Mouse (Mus musculus): ENCODE data around the gene Ttc9c. TPM values are rescaled to one million over a fixed set of nuclear protein-coding genes. Genes with fewer than 3 reads are reported as not detected.

Gene Ttc9c
- polyA plus RNA-seq (2017; shearing (Covaris generic)), result 25.8 TPM

DNA sequence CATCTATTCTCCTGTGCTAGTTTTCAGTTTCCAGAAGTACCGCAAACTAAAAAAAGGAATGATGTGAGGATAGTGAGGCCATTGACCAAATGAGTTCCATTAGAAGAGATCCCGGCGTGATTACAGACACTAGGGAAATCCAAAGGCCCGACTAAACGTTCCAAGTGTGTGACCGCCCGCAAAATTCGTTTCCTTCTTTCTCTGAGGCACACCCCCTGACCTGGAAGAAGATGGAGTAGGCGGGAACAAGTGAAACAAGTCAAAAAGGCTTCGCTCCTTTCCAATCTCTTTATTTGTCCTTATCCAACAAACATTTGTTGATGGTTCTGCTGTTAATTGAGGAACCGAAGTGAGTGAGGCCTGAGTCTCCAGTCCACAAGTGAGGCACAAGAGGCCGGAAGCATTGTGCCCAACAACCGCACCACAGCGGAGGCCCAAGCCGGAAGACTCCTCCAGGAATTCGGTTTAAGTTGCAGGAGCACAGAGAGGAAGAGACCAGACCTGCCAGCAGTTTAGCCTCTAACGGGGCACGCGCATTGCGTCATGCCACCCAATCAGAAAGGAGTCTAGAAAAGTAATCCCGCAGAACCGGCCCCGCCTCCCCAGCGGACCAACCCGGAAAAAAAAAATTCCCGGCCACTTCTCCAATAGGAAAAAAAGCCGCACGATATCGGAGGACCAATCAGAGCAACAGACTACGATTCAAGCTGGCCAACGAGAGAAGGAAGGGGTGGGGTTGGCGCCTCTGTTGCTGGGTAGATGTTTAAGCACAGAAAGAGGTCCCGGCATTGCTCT is at the start of gene Ttc9c:
Gene Ttc9c (minus strand): TSS at position 533 of the 795 bp plus-strand sequence.

DNA sequence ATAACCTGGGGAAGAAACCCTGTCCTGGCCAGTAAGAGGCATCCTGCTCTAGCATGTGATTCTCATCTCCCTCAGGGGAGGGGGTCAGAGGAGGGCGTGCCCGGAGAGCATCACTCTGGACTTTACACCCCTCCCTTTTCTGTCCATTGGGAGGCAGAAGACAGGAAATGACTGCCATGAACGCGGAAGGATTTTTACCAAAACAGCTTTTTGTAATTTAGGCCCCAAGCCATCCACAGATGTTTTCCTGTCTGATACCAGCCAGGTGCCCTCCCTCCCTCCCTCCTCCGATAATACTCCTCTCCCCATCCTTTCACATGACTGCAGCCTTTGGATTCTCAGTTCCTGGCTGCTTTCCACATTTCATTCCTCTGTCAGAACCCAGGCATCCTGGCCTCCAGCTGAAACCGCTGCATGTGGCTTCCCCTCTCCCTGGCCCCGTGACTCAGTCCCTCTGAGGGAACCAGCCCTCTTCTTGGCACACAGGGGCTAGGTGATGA is 31.3 kb upstream of the Ttc9c start, which contains the start of gene Lrrn4cl:
Gene Lrrn4cl (plus strand): TSS at position 367 of the 500 bp plus-strand sequence.

DNA sequence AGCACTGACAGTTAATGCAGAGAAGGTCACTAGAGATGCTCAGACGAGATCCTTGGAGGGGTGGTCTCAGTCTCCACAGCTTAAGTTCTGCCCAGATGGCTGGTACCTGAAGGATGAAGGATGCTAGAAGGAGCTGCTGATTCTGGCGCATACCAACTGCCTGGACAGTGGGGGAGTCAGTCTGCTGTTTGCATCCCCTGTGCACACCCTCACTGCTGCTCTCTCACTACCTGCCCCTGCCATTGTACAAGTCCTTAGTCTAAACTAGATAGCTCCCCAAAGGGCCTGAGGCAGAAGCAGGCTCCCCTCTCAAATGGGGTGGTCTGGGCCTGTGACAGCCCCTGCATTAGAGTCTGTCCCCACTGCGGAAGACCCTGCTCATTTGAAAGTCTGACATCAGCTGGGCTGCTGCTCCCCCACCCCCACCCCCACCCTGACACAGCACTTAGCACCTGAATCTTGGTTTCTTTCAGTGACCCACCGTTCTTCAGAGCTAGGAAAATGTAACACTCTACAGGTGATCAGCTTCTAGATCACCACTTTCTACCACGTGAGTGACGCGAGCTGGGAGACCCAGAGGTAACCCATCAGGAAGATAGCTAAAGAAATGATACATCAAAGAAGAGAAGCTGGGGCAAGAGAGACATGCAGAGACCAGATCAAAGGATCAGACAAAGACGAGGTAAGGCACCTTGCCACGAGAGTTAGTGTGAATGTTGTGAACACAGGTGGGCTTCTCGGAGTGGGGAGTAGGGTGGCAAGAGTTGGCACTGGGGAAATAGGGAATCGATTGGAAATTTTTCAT is 20.2 kb upstream of the Ttc9c start, which contains the start of gene Gng3:
Gene Gng3 (minus strand): TSS at position 92 of the 805 bp plus-strand sequence.

DNA sequence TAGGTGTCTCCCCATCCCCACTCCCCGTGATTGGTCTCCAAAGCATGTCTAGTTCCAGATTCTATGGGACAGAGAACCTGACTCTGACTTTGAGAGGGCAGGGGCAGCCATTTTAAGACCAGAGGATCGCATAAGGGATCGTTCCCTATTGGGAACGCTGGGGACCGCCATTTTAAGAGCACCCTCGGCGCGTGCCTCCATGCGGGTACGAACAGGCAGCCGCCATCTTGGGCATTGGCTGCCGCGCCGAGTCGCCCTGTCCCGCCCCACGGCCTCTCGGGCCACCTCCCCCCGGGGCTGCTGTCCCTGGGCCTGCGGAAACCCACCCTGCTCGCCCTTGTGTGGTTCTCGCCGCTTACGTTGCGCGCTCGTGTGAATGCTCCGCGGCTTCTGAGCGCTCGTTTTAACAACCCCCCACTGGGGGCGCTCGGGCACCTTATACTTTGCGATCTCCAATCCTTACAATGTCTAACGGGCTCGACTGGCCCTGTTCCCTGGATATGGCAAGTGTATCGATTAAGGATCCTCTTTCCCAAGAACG is 18.2 kb upstream of the Ttc9c start, which contains the start of gene Bscl2:
Gene Bscl2 (plus strand): TSS at position 217 of the 541 bp plus-strand sequence.

GRCm38 (mm10) chr19:8829660-8830059 is 10.5 kb upstream of the Ttc9c start, which contains the start of gene AC129217.1:
TSS of gene AC129217.1 (plus strand) at chr19:8829773.

DNA sequence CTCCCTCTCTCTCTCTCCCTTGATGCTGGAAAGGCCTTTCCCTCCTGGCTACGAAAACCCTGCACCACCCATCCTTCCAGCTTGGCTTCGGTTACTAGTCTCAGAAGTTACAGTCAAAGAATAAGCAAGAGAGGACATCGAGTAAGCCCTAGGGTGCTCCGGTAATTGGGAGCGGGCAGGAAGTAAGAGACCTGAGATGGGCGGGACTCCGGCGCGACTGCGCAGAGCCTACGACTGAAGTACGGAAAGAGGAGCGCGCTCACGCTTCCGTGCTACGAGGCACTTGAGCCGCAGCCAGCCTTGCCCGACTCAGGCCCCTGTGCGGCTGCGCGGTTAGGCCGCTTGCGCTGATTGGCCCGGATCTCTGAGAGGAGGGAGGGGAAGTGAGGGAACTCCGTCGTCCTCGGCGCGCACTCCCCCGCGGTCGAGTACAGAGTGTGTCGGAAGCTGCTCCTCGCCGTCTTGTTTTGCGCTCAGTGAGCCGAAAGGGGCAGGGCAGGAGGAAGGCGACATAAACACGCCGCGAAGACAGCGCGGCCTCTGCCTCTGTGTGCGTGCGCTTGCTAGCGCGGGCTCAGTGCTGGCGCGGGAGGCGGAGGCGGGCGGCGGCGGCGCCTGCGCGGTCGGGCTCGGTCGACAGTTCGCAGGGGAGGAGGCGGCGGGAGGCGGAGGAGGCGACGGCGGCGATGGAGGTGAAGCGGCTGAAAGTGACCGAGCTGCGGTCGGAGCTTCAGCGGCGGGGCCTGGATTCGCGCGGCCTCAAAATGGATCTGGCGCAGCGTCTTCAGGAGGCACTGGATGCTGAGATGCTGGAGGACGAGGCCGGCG is 677 bp upstream of the Ttc9c start, which contains the start of gene Hnrnpul2:
Gene Hnrnpul2 (plus strand): TSS at position 415 of the 828 bp plus-strand sequence.

DNA sequence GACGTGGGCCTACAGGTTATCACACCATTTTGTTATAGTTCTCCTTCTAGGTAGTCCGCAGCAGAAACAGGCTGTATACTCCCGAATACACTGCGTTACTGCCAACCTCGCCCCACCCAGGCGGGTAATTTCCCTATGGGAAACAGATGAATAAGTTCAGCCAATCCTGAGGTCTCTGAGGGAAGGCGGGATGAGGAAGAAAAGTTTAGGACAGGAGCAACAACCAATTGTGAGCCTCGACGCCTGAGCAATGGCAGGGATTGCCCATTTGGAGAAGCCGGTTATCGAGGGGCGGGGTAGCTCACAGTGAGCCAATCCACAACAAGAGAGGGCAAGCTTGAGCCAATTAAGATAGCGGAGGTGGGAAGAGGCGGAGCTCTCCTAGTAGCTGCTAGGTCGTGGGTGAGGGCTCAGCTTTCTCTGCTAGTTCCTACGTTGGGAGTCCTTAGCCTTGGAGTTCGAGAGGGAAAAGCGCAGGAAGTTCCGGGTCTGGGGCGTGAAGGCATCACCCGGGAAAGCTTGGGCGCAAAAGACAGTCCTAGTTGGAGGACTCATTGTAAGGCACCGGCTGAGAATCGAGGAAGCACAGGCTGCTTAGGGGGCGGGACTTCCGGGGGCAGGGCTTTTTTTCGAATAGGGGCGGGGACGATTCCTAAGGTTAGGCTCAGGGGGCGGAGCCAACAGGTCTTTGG is 16.9 kb downstream of the Ttc9c start, which contains the start of gene Zbtb3:
Gene Zbtb3 (plus strand): TSS at position 426 of the 692 bp plus-strand sequence.

DNA sequence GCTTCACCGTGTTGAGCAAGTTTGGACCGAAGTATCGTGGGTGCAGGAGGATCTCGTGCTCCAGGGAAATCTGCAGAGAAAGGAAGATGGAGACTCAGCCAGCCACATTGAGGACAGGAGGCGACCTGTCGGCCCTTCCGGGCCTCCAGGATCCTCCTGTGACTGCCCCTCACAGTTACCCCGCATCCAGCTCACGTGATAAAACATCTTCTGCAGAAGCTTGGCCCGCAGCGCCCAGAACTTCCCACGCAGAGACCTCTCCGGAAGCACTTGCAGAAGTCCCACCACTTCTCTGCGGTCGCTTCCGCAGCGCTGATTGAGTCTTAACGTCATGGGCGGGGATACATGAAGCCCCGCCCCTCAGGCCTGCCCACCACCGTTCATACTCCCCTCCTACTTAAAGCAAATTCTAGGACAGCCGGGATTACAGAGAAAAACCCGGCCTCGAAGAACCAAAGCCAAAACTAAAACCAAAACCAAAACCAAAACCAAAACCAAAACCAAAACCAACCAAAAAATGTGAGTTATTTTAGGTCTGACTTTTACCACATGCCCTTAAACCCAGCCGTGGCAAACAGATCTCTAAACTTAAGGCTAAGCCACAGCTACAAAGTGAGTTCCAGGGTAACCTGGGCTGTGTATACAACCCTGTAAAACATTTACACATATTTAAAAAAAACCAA is 20.7 kb downstream of the Ttc9c start, which contains the start of gene Polr2g:
Gene Polr2g (minus strand): TSS at position 314 of the 683 bp plus-strand sequence.

DNA sequence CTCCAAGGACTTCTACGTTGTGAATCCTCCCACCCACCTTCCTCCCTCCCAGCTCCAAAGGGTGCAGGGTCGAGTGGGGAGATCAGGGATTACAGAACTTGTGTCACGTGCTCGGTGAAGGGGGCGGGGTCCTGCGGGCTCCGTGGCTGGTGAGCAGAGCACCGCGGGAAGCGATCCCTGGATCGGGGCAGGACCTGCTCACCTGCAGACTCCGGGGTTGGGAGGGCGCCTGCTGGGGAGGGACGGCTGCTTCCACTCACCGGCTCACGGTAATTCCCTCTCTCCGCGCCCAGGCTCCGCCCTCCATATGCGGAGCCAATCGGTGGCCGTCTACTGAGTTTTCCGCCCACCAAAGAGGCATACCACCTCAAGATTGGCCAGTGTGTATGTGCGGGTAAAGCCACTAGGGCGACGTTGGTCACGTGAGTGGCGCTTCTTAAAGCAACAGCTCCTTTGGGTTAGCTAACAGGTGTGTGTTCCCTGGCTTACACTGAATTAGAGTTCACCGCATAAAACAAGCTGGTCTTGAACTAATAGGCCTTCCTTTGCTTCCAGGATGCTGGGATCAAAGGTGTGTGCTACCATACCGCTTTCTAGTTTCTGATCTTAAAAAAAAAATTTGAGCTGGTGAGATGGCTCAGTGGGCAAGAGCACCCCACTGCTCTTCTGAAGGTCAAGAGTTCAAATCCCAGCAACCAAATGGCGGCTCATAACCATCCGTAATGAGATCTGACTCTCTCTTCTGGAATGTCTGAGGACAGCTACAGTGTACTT is 32.9 kb downstream of the Ttc9c start, which contains the start of gene Taf6l:
Gene Taf6l (minus strand): TSS at position 410 of the 774 bp plus-strand sequence.

DNA sequence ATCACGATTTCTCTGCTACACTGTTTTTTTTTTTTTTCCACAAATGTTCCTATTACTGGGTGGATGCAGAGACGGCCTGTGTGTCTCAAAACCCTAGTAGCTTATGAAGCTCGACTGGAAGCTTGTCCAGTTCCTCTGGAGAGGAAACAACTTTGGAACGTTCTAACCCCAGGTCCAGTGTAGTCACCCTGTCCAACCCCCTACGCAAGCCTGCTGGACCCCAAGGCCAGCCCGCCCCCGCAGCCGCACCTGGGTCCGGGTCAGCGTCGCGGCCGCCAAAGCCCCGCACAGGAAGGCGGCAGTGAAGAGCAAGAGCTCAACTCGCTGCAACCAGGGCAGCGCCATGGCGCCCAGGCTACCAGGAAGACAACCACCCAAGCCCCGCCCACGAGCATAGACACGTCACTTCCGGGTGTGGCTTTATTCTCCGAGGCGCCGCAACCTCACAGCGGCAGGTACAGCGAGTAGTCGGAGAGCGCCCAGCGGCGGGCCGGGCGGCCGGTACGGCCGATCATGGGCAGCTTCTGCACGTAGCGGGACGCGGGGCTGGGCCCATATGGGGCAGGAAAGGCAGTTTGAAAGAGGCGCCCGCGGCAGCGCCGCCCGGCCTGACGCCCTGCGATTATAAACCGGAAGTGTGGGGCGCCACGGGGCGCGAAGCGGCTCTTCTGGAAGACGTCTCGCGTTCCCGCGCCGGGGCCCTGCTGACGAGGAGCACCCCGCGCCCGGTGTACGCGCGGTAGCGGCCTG is 44.9 kb downstream of the Ttc9c start, which contains the start of gene Tmem179b:
Gene Tmem179b (minus strand): TSS at position 382 of the 750 bp plus-strand sequence.

GRCm38 (mm10) chr19:8770567-8771270 is 48.4 kb downstream of the Ttc9c start, which contains the start of gene Tmem223:
TSS of gene Tmem223 (plus strand) at chr19:8770996.

Other genes starting within 250 kb of the Ttc9c start
- gene Slc22a8, start 228.1 kb downstream of the Ttc9c start, polyA plus RNA-seq (2017; shearing (Covaris generic)), result 0.10 TPM
- not detected for gene Slc22a6, start 201.3 kb downstream of the Ttc9c start, polyA plus RNA-seq (2017; shearing (Covaris generic))
- not detected for gene Chrm1, start 155.5 kb downstream of the Ttc9c start, polyA plus RNA-seq (2017; shearing (Covaris generic))
- gene Slc3a2, start 96.0 kb downstream of the Ttc9c start, polyA plus RNA-seq (2017; shearing (Covaris generic)), result 240 TPM
- gene Wdr74, start 83.5 kb downstream of the Ttc9c start, polyA plus RNA-seq (2017; shearing (Covaris generic)), result 121 TPM
- 0.87 TPM for gene 1700092M07Rik, start 78.6 kb downstream of the Ttc9c start, polyA plus RNA-seq (2017; shearing (Covaris generic))
- 294 TPM for gene Stx5a, start 77.9 kb downstream of the Ttc9c start, polyA plus RNA-seq (2017; shearing (Covaris generic))
- 453 TPM for gene Nxf1, start 62.3 kb downstream of the Ttc9c start, polyA plus RNA-seq (2017; shearing (Covaris generic))
- 38.8 TPM for gene Tmem223, start 48.3 kb downstream of the Ttc9c start, polyA plus RNA-seq (2017; shearing (Covaris generic))
- 150 TPM for gene Tmem179b, start 44.9 kb downstream of the Ttc9c start, polyA plus RNA-seq (2017; shearing (Covaris generic))
- 9.4 TPM for gene Taf6l, start 32.9 kb downstream of the Ttc9c start, polyA plus RNA-seq (2017; shearing (Covaris generic))
- 86.1 TPM for gene Polr2g, start 20.8 kb downstream of the Ttc9c start, polyA plus RNA-seq (2017; shearing (Covaris generic))
- 0.57 TPM for gene Zbtb3, start 16.8 kb downstream of the Ttc9c start, polyA plus RNA-seq (2017; shearing (Covaris generic))
- 13.8 TPM for gene Hnrnpul2, start 677 bp upstream of the Ttc9c start, polyA plus RNA-seq (2017; shearing (Covaris generic))
- not detected for gene AC129217.1, start 10.4 kb upstream of the Ttc9c start, polyA plus RNA-seq (2017; shearing (Covaris generic))
- gene Bscl2, start 18.1 kb upstream of the Ttc9c start, polyA plus RNA-seq (2017; shearing (Covaris generic)), result 59.1 TPM
- gene Gng3, start 19.9 kb upstream of the Ttc9c start, polyA plus RNA-seq (2017; shearing (Covaris generic)), result not detected
- gene Lrrn4cl, start 31.4 kb upstream of the Ttc9c start, polyA plus RNA-seq (2017; shearing (Covaris generic)), result not detected
- gene Ubxn1, start 52.2 kb upstream of the Ttc9c start, polyA plus RNA-seq (2017; shearing (Covaris generic)), result 149 TPM
- 44.5 TPM for gene Uqcc3, start 61.6 kb upstream of the Ttc9c start, polyA plus RNA-seq (2017; shearing (Covaris generic))
- 34.3 TPM for gene Lbhd1, start 64.4 kb upstream of the Ttc9c start, polyA plus RNA-seq (2017; shearing (Covaris generic))
- gene Gm49403, start 64.6 kb upstream of the Ttc9c start, polyA plus RNA-seq (2017; shearing (Covaris generic)), result not detected
- gene 1810009A15Rik, start 69.5 kb upstream of the Ttc9c start, polyA plus RNA-seq (2017; shearing (Covaris generic)), result 22.7 TPM
- gene Gm49416, start 69.6 kb upstream of the Ttc9c start, polyA plus RNA-seq (2017; shearing (Covaris generic)), result not detected
- gene Ints5, start 73.7 kb upstream of the Ttc9c start, polyA plus RNA-seq (2017; shearing (Covaris generic)), result 35.9 TPM
- gene Ganab, start 78.7 kb upstream of the Ttc9c start, polyA plus RNA-seq (2017; shearing (Covaris generic)), result 100 TPM
- gene B3gat3, start 101.0 kb upstream of the Ttc9c start, polyA plus RNA-seq (2017; shearing (Covaris generic)), result 32.9 TPM
- 2.0 TPM for gene Rom1, start 110.0 kb upstream of the Ttc9c start, polyA plus RNA-seq (2017; shearing (Covaris generic))
- gene Eml3, start 110.2 kb upstream of the Ttc9c start, polyA plus RNA-seq (2017; shearing (Covaris generic)), result 57.6 TPM
- 257 TPM for gene Mta2, start 122.5 kb upstream of the Ttc9c start, polyA plus RNA-seq (2017; shearing (Covaris generic))
- gene Tut1, start 134.5 kb upstream of the Ttc9c start, polyA plus RNA-seq (2017; shearing (Covaris generic)), result 47.6 TPM
- gene Eef1g, start 147.7 kb upstream of the Ttc9c start, polyA plus RNA-seq (2017; shearing (Covaris generic)), result 375 TPM
- gene Ahnak, start 170.0 kb upstream of the Ttc9c start, polyA plus RNA-seq (2017; shearing (Covaris generic)), result 8.7 TPM